Mouse (Mus musculus) layer of hippocampus, postnatal 10 days (tissue): ENCODE results near the gene Gab1. TPM values are rescaled to one million over a fixed set of nuclear protein-coding genes. Genes with fewer than 3 reads are reported as not detected.
A peak's percentile ranks its signal among the peaks of the same experiment; 100 is the strongest.

Experiments
- DNase-seq, 2 experiments: peaks; one replicate each; pipeline ENCODE4 v3.0.0; 2021; ENCODE audit warnings: low spot score in 2 of 2
- total RNA-seq, 2 experiments: library from RNA; stranded (reverse); gene quantifications; 2 replicates each; pipeline ENCODE4 v1.2.3; 2021

The Gab1 gene
- total RNA-seq, 2 experiments from 2014 or later, result 17.4 to 18.6 TPM

GRCm38 (mm10) chr8:80873723-80874427 is 6.4 kb downstream of the Gab1 start:
- DNase-seq, result no peak

- DNase-seq, result no peak
Measured at GRCm38 (mm10) chr8:80872688-80873087, 7.6 kb downstream of the Gab1 start.

GRCm38 (mm10) chr8:80871400-80871799 is 8.9 kb downstream of the Gab1 start:
- DNase-seq, result no peak

GRCm38 (mm10) chr8:80870535-80871204 is 9.6 kb downstream of the Gab1 start:
- DNase-seq, result no peak

- DNase-seq, result no peak
Measured at GRCm38 (mm10) chr8:80869881-80870328, 10.4 kb downstream of the Gab1 start.

- DNase-seq, result no peak
Measured at GRCm38 (mm10) chr8:80868801-80869323, 11.5 kb downstream of the Gab1 start.

- no peak for DNase-seq
Measured at GRCm38 (mm10) chr8:80868006-80868702, 12.2 kb downstream of the Gab1 start.

GRCm38 (mm10) chr8:80867598-80867997 is 12.7 kb downstream of the Gab1 start:
- DNase-seq, result no peak

GRCm38 (mm10) chr8:80865181-80865784 is 15.0 kb downstream of the Gab1 start:
- DNase-seq, result peak; percentile 54 to 70

GRCm38 (mm10) chr8:80863393-80863792 is 16.9 kb downstream of the Gab1 start:
- no peak for DNase-seq

GRCm38 (mm10) chr8:80859180-80859775 is 21.0 kb downstream of the Gab1 start:
- no peak for DNase-seq

- DNase-seq, result no peak
Measured at GRCm38 (mm10) chr8:80857851-80858367, 22.4 kb downstream of the Gab1 start.

GRCm38 (mm10) chr8:80857128-80857527 is 23.2 kb downstream of the Gab1 start:
- no peak for DNase-seq

GRCm38 (mm10) chr8:80856606-80857005 is 23.7 kb downstream of the Gab1 start:
- peak; percentile 56 to 63 for DNase-seq

GRCm38 (mm10) chr8:80853622-80854021 is 26.7 kb downstream of the Gab1 start:
- DNase-seq, result no peak

- DNase-seq, result no peak
Measured at GRCm38 (mm10) chr8:80853208-80853607, 27.1 kb downstream of the Gab1 start.

GRCm38 (mm10) chr8:80852412-80853165 is 27.7 kb downstream of the Gab1 start:
- no peak for DNase-seq

- no peak for DNase-seq
Measured at GRCm38 (mm10) chr8:80851648-80852047, 28.7 kb downstream of the Gab1 start.

GRCm38 (mm10) chr8:80850013-80850412 is 30.3 kb downstream of the Gab1 start:
- DNase-seq, result no peak

- no peak for DNase-seq
Measured at GRCm38 (mm10) chr8:80848631-80849030, 31.7 kb downstream of the Gab1 start.
